Mouse (Mus musculus) kidney, postnatal 4 days (tissue): ENCODE data around the gene Mamdc4.
"Not testable (repeated sequence)": the region's sequence is repeated elsewhere in the genome, so short reads cannot be mapped to it uniquely, and the experiment has no call there.

Experiments
- DNase-seq, 2 experiments: peaks; one replicate each; pipeline ENCODE4 v3.0.0; 2021; ENCODE audit warnings: mixed read lengths in 2 of 2

Gene Mamdc4

DNA sequence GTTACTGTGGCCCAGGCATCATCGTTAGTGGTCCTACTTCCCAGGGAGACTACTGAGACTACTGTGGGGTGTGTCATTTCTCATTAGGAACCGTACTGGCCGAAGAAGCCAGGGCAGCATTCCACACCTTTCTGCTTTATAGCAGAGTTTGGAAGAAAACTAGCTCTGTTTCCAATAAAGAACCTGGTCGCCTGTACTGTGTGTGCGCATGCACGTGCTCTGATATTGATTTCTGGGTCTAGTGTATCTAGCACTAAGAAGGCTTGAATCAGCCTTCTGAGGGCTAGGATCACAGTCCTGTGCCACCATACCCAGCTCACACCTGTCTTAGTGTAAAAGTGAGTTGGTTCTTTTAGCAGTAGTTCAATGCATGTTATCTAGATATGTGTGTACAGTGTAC, 15.9 kb downstream of the Mamdc4 start:
- DNase-seq = no peak

GRCm38 (mm10) chr2:25557964-25558360, 16.7 kb downstream of the Mamdc4 start:
- peak in 1 of 2 experiments; percentile 70 for DNase-seq

DNA sequence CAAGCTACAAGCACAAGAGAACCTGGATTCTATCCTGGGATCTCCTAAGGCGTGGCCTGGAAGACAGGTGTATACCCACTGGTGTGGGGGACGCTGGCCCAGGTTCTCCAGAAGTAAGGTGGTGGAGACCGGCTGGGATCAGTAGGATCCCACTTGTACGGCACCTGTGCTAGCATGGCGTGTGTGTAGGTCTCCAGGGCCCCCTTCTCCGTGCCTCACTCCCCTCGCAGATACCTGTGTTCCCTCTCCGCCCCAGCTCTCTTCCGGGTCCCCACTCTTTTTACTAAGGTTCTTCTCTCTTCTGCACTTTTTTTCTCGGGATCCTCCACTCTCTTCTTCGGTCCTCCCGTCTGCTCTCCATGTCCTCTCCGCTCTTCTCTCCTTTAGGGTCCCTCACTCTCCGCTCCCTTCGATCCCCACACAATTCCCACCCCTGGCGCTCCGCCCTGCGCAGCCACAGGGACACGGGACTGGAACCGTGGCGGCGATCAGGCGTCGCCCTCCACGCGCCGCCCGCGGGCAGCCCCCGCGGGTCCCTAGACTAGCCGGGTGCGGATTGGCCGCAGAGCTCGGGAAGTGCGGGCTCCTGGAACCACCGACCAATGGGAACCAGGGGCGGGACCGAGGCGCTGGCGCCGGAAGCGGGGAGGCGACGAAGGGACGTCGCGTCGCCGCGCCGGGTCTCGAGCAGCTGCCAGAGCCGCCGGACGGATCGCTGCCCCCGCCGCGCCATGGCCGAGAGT, 17.3 kb downstream of the Mamdc4 start, which contains the start of gene Edf1:
Gene Edf1, plus strand, starts transcription at position 627 of the 743 bp plus-strand sequence.
- peak; percentile 95 to 97 for DNase-seq

DNA sequence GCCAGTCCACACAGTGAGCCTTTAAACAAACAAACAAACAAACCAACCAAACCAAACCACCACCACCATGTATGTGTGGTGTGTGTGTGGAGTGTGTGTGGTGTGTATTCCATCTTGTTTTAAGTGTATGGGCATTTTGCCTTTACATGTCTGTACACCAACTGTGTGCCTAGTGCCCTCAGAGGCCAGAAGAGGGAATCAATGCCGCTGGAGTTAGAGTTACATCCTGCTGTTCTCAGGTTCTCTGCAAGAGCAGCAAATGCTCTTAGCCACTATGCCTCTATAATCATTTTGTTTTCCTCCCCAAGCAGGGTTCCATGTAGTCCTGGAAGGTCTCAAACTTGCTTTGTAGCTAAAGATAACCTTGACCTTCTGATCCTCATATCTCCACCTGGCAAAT, 18.3 kb downstream of the Mamdc4 start:
- DNase-seq = no peak

DNA sequence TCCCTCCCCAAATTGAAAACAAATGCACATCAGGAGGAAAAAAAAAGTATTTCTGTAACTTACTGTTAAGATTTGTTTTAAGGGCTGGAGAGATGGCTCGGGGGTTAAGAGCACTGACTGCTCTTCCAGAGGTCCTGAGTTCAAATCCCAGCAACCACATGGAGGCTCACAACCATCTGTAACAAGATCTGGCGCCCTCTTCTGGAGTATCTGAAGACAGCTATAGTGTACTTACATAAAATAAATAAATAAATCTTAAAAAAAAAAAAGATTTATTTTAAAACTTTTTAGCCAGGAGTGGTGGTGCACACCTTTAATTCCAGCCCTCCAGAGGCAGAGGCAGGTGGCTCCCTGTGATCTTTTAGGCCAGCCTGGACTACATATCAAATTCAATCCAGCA, 19.2 kb downstream of the Mamdc4 start:
- DNase-seq = not testable (repeated sequence)

DNA sequence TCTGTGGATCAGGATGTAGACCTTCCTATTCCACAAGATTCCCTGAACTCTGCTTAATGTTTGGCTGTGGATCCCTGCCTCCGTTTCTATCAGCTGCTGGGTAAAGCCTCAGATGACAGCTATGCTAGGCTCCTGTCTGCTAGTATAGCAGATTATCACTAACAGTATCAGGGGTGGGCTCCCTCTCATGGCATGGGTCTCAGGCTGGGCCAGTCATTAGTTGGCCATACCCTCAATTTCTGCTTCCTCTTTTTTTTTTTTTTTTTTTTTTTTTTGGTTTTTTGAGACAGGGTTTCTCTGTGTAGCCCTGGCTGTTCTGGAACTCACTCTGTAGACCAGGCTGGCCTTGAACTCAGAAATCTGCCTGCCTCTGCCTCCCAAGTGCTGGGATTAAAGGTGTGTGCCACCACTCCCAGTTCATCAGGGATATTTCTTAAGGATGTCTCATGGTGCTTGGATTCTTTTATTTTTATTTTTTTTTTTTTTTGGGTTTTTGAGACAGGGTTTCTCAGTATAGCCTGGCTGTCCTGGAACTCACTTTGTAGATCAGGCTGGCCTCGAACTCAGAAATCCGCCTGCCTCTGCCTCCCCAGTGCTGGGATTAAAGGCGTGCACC, 21.4 kb downstream of the Mamdc4 start:
- not testable (repeated sequence) for DNase-seq

DNA sequence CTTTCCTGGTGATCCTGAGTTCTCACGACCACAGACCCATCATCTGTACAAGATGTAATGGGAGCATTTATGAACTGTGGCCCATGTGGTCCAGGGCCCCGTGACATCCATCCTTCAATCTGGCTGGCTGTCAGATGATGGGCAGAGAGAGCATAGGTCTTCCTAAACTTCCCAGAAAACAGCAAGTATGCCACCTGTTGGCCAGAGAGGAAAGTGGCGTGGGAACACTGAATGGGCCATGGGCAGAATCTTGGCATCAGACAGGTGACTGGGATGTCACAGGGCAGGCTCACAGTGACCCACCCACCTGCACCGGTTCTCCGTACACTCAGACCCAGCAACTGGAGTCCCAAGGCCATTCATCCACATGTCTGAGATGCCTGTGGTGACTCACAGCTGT, 23.5 kb downstream of the Mamdc4 start:
- DNase-seq = peak; percentile 65 to 74

DNA sequence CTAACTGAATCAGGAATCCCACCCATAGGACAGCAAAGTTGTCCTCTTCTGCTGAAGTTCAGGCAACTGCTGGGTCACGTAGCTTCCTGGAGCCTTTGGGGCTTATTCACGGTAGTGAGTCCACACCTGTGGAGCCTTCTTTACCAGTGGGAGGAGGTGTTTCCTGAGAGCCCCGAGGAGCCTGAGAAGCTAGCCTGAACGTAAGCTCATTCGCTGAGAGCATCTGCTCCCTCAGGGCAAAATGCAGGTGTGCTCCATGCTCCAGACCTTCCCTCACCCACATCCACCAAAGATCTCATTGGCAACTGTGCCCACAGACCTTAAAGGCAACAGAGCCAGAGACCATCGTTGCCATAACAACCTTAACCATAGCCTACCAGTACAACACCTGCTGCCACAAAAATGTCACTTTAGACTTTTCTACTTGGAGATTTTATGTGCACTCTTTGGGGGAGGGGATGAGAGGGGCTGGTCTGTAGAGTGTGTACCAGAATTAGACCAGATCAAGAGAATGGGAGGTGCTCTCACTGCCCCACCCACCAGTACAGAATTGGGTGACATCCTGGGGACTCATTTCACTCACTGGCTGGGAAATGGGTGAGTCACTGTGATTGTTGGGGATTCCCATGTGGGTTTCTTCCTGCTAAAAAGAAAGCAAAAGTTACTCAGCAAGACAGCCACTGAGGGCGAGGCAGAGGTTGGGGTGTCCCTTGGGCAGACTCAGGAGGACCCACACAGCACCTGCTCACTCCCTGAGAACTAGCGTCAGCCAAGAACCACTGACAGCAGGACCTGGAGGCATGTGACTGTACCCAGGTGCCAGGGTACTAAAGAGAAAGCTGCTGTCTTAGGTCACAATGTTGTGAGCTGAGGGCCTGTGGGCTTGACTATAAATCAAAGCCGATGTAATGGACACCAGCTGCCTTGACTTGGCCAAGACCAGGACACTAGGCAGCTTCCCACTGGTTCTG, 25.3 kb downstream of the Mamdc4 start:
- DNase-seq = no peak

GRCm38 (mm10) chr2:25546811-25547491, 27.7 kb downstream of the Mamdc4 start, which contains the start of gene Traf2:
Gene Traf2, minus strand, starts transcription at chr2:25546940.
- peak; percentile 99 to 100 for DNase-seq

DNA sequence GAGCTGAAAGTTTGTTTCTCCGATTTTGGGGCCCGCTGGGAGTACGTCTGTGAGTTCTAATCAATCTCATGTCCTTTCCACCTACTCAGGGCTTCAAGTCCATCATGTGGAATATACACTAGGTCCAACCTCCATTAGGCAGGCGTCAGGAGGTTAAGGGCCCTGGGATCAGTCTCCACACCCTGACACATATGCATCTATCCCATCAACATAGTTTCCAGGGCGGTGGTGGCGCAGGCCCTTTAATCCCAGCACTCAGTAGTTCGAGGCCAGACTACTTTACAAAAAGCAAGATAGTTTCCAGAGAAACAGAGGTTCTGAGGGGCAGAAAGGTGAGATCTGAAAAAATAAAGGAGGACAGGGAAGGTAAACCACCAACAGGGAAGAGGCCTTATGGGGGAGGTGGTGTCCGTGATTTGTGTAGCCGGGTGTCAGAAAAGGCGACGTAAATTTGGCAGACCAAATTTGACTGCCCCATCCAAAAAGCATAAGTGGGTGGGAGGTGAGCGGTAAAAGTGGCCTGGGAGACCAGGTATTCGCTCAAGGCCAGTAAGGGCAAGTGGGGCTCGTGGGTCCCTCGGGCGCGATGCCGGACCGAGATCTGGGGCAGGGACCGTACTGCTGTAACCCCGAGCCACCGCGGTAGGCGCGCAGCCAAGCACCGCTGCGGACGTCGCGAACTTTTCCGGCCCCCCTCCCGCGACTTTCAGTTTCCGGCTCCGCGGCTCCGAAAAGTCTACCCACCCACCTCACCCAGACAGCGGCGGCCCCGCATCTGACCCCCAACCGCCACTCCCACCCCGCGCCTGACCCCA, 28.4 kb downstream of the Mamdc4 start:
- DNase-seq = no peak

DNA sequence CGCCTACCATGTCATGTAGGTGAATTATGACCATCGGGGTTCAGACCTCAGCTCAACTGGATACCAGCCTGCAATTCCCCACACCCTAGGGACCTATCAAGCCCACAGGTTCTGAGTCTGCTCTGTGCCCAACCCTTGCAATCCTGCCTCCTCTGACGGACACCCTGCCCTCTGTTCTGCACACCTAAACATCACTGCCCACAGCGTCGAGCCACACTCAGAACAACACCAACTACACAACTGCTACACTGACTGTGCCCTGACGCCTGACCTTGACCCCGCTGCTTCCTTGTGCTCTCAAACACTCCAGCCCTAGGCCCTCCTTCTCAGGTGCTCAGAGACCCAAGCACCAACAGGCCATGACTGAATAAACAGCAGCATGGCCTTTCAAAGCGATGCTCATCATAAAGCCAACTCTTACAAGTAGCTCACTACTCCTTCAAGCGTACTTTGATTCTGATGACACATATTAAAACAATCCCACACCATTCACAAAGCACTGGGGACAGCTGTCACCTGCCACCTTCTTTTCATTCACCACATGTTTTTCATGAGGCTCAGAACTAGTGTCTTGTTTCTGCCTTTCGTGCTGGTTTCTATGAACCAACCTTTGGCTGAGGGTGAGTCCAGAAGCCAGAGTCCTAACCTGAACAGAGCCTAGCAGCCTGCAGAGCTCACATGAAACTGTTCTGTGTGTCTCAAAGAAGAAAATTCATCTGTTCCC, 32.8 kb downstream of the Mamdc4 start:
- DNase-seq = no peak

DNA sequence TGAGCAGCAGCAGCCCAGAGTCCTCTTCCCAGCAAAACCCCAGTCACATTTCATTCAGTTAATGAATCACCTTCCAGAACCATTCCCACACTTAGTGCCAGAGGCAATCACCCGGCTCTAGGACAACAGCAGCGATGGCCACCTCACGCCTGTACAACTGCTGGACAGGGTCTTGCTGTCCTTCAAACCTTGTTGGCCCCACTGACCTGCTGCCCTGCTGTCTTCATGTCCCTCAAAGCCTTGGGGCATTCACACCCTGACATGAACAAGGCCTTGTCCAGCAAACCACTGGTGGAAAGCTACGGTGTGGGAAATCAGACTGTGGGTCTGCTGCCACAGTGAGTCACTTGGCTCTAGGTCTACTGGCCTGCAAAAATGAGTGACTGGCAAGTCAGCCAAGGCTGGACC, 34.1 kb downstream of the Mamdc4 start:
- DNase-seq = peak in 1 of 2 experiments; percentile 50

- DNase-seq = no peak
Measured at GRCm38 (mm10) chr2:25536531-25536930, 38.1 kb downstream of the Mamdc4 start.

- DNase-seq = no peak
Measured at GRCm38 (mm10) chr2:25534866-25535182, 39.8 kb downstream of the Mamdc4 start.

- DNase-seq = peak; percentile 25 to 51
Measured at GRCm38 (mm10) chr2:25534178-25534865, 40.3 kb downstream of the Mamdc4 start.

- DNase-seq = no peak
Measured at GRCm38 (mm10) chr2:25533707-25534106, 40.9 kb downstream of the Mamdc4 start.

GRCm38 (mm10) chr2:25526510-25527302, 47.9 kb downstream of the Mamdc4 start:
- DNase-seq = no peak
